Mouse (Mus musculus) neural tube, embryonic 12.5 days (tissue): ENCODE measurements around the gene Nagpa. TPM values are rescaled to one million over a fixed set of nuclear protein-coding genes. Genes with fewer than 3 reads are reported as not detected.

ENCODE experiments used
- ATAC-seq: fragments of 200-750 bp; cut with Nextera tagmentation; 2 replicates; pipeline ENCODE4 v1.8.0; 2017; ENCODE audit warnings: low read depth, mild to moderate bottlenecking, moderate TSS enrichment, moderate library complexity; ENCODE audit not compliant: low FRiP score
- H3K27ac ChIP-seq: fragments of 300-500 bp; sonication (generic); 2 replicates; pipeline ENCODE4 v1.5.1; 2016
- H3K27me3 ChIP-seq: fragments of 300-500 bp; sonication (generic); replicated peaks from 2 replicates; pipeline ENCODE4 v1.6.1; 2016; ENCODE audit warnings: mild to moderate bottlenecking
- H3K36me3 ChIP-seq: fragments of 300-500 bp; sonication (generic); 2 replicates; pipeline ENCODE4 v1.6.1; 2016; ENCODE audit warnings: mild to moderate bottlenecking
- H3K4me1 ChIP-seq: fragments of 300-500 bp; sonication (generic); 2 replicates; pipeline ENCODE4 v1.6.1; 2016
- H3K4me2 ChIP-seq: fragments of 300-500 bp; sonication (generic); replicated peaks from 2 replicates; pipeline ENCODE4 v1.6.1; 2016; ENCODE audit warnings: mild to moderate bottlenecking
- H3K4me3 ChIP-seq: fragments of 300-500 bp; sonication (generic); 2 replicates; pipeline ENCODE4 v1.5.1; 2016
- H3K9ac ChIP-seq: fragments of 300-500 bp; sonication (generic); 2 replicates; pipeline ENCODE4 v1.6.1; 2016; ENCODE audit warnings: mild to moderate bottlenecking
- H3K9me3 ChIP-seq: fragments of 300-500 bp; sonication (generic); 2 replicates; pipeline ENCODE4 v1.6.1; 2016; ENCODE audit warnings: mild to moderate bottlenecking
- WGBS: fragments of 180-500 bp; shearing (Covaris S2); methylation state at CpG from one replicate; pipeline ENCODE4 v1.1.7; 2016; 5-methylcytosine and 5-hydroxymethylcytosine counted together
- polyA plus RNA-seq: library from polyadenylated mRNA; unstranded; fragments of >200 nt; fragmentation: Nextera tagmentation; extraction: Ambion mirVana; gene quantifications from 2 replicates; pipeline ENCODE4 v1.2.1, GENCODE M21; 2016

Nagpa gene
- polyA plus RNA-seq, 1 experiment from 2014 or later, result 12.2 TPM

GRCm38 (mm10) chr16:5221403-5221802, 17.6 kb upstream of the Nagpa start:
- H3K4me2 ChIP-seq, result no peak overlapping the region
- no peak for ATAC-seq
- WGBS, result 69% methylated on average over 4 of the region's 4 CpGs

GRCm38 (mm10) chr16:5217341-5218133, 13.7 kb upstream of the Nagpa start:
- ATAC-seq, result no peak
- Histone ChIP-seq H3K9me3 (no peaks in the 10 kb centered on the region), H3K27ac (no peak overlapping the region), H3K27me3 (no peaks in the 10 kb centered on the region), H3K36me3 (no peaks in the 10 kb centered on the region), H3K4me1 (no peaks in the 10 kb centered on the region), H3K4me3 (no peak overlapping the region), H3K4me2 (no peak overlapping the region), H3K9ac (no peak overlapping the region)
- WGBS, result 80% methylated on average over 5 of the region's 5 CpGs

More at GRCm38 (mm10) chr16:5221403-5221802, 17.6 kb upstream of the Nagpa start:
- no peaks in the 10 kb centered on the region for H3K36me3 ChIP-seq
- no peaks in the 10 kb centered on the region for H3K27me3 ChIP-seq
- no peak overlapping the region for H3K9ac ChIP-seq
- no peak overlapping the region for H3K4me3 ChIP-seq
- no peaks in the 10 kb centered on the region for H3K4me1 ChIP-seq
- H3K27ac ChIP-seq, result no peak overlapping the region
- no peaks in the 10 kb centered on the region for H3K9me3 ChIP-seq

GRCm38 (mm10) chr16:5216686-5217085, 12.9 kb upstream of the Nagpa start:
- no peaks in the 10 kb centered on the region for H3K9me3 ChIP-seq
- no peaks in the 10 kb centered on the region for H3K36me3 ChIP-seq
- H3K4me1 ChIP-seq, result no peaks in the 10 kb centered on the region
- no peak overlapping the region for H3K4me2 ChIP-seq
- no peak overlapping the region for H3K4me3 ChIP-seq
- no peak for ATAC-seq
- H3K27ac ChIP-seq, result no peak overlapping the region
- H3K27me3 ChIP-seq, result no peaks in the 10 kb centered on the region
- no peak overlapping the region for H3K9ac ChIP-seq
- WGBS, result 69% methylated on average over 6 of the region's 6 CpGs

- 82% methylated on average over 2 of the region's 2 CpGs for whole genome bisulfite sequencing
- Histone ChIP-seq H3K27me3 (no peaks in the 10 kb centered on the region), H3K4me1 (no peaks in the 10 kb centered on the region), H3K4me2 (no peak overlapping the region), H3K27ac (no peak overlapping the region), H3K9ac (no peak overlapping the region), H3K9me3 (no peaks in the 10 kb centered on the region), H3K36me3 (no peaks in the 10 kb centered on the region), H3K4me3 (no peak overlapping the region)
- ATAC-seq, result no peak
These were observed 10.3 kb upstream of the Nagpa start for GRCm38 (mm10) chr16:5214126-5214525.

- Histone ChIP-seq H3K4me3 (no peak overlapping the region), H3K9me3 (no peaks in the 10 kb centered on the region), H3K27me3 (no peaks in the 10 kb centered on the region), H3K9ac (no peak overlapping the region), H3K27ac (no peak overlapping the region), H3K4me1 (no peaks in the 10 kb centered on the region), H3K4me2 (no peak overlapping the region), H3K36me3 (no peaks in the 10 kb centered on the region)
- WGBS, result 91% methylated on average over 3 of the region's 3 CpGs
- no peak for ATAC-seq
These were observed 8.3 kb upstream of the Nagpa start for GRCm38 (mm10) chr16:5212150-5212549.

GRCm38 (mm10) chr16:5210365-5210764, 6.6 kb upstream of the Nagpa start:
- 71% methylated on average over 2 of the region's 2 CpGs for WGBS
- H3K9ac ChIP-seq, result no peak overlapping the region
- H3K27ac ChIP-seq, result no peak overlapping the region
- H3K4me2 ChIP-seq, result no peak overlapping the region
- H3K27me3 ChIP-seq, result no peaks in the 10 kb centered on the region
- H3K4me1 ChIP-seq, result no peaks in the 10 kb centered on the region
- ATAC-seq, result no peak
- no peaks in the 10 kb centered on the region for H3K36me3 ChIP-seq
- no peaks in the 10 kb centered on the region for H3K9me3 ChIP-seq
- H3K4me3 ChIP-seq, result no peak overlapping the region

GRCm38 (mm10) chr16:5206051-5206450, 2.2 kb upstream of the Nagpa start:
- ATAC-seq, result no peak
- peaks cover 8% of the 10 kb centered on the region; the same call in 1 of the 2 replicates for H3K4me1 ChIP-seq
- 0 out of 2 replicates have a peak, but pooled peaks cover 6% of the 10 kb centered on the region for H3K27me3 ChIP-seq
- H3K9me3 ChIP-seq, result no peaks in the 10 kb centered on the region
- H3K4me2 ChIP-seq, result no peak overlapping the region
- no peak overlapping the region for H3K9ac ChIP-seq
- H3K36me3 ChIP-seq, result no peaks in the 10 kb centered on the region
- H3K4me3 ChIP-seq, result no peak overlapping the region
- H3K27ac ChIP-seq, result no peak overlapping the region
- 73% methylated on average over 5 of the region's 5 CpGs for WGBS

- WGBS, result 87% methylated on average over 5 of the region's 5 CpGs
- Histone ChIP-seq H3K27ac (no peak overlapping the region), H3K4me1 (peaks cover 8% of the 10 kb centered on the region; the same call in 1 of the 2 replicates), H3K27me3 (0 out of 2 replicates have a peak, but pooled peaks cover 6% of the 10 kb centered on the region), H3K4me3 (no peak overlapping the region), H3K9me3 (no peaks in the 10 kb centered on the region), H3K4me2 (no peak overlapping the region), H3K9ac (no peak overlapping the region), H3K36me3 (0 out of 2 replicates have a peak, but pooled peaks cover 3% of the 10 kb centered on the region)
- ATAC-seq, result no peak
These were observed 1.7 kb upstream of the Nagpa start for GRCm38 (mm10) chr16:5205431-5205970.

GRCm38 (mm10) chr16:5203200-5203599, 612 bp downstream of the Nagpa start:
- 0 out of 2 replicates have a peak, but pooled peaks cover 6% of the 10 kb centered on the region for H3K27me3 ChIP-seq
- peaks cover 8% of the 10 kb centered on the region; the same call in 1 of the 2 replicates for H3K4me1 ChIP-seq
- peak; percentile 52 for ATAC-seq
- H3K9me3 ChIP-seq, result no peaks in the 10 kb centered on the region
- H3K36me3 ChIP-seq, result peaks cover 11% of the 10 kb centered on the region; the same call in 1 of the 2 replicates
- H3K4me3 ChIP-seq, result peak overlapping the region; percentile 82
- peak overlapping the region; percentile 99 for H3K4me2 ChIP-seq
- H3K27ac ChIP-seq, result no peak overlapping the region
- 1% methylated on average over 36 of the region's 36 CpGs for WGBS
- H3K9ac ChIP-seq, result peak overlapping the region; percentile 61

GRCm38 (mm10) chr16:5202681-5203080, 1.1 kb downstream of the Nagpa start:
- Histone ChIP-seq H3K27me3 (0 out of 2 replicates have a peak, but pooled peaks cover 6% of the 10 kb centered on the region), H3K4me1 (peaks cover 8% of the 10 kb centered on the region; the same call in 1 of the 2 replicates), H3K36me3 (peaks cover 11% of the 10 kb centered on the region; the same call in 1 of the 2 replicates), H3K4me2 (peak overlapping the region; percentile 99), H3K27ac (no peak overlapping the region), H3K9ac (no peak overlapping the region), H3K9me3 (no peaks in the 10 kb centered on the region), H3K4me3 (peak overlapping the region; percentile 82; the same call in 1 of the 2 replicates)
- 11% methylated on average over 4 of the region's 4 CpGs for WGBS
- ATAC-seq, result no peak

GRCm38 (mm10) chr16:5195080-5195479, 8.7 kb downstream of the Nagpa start:
- Histone ChIP-seq H3K4me1 (no peaks in the 10 kb centered on the region), H3K4me3 (no peak overlapping the region), H3K27ac (no peak overlapping the region), H3K9ac (no peak overlapping the region), H3K9me3 (no peaks in the 10 kb centered on the region), H3K4me2 (no peak overlapping the region), H3K36me3 (peaks cover 6% of the 10 kb centered on the region), H3K27me3 (no peaks in the 10 kb centered on the region)
- no peak for ATAC-seq
- 31% methylated on average over 6 of the region's 6 CpGs for WGBS

GRCm38 (mm10) chr16:5186234-5186633, 17.6 kb downstream of the Nagpa start:
- Histone ChIP-seq H3K36me3 (no peaks in the 10 kb centered on the region), H3K4me2 (no peak overlapping the region), H3K9me3 (no peaks in the 10 kb centered on the region), H3K27me3 (no peaks in the 10 kb centered on the region), H3K4me1 (no peaks in the 10 kb centered on the region), H3K9ac (no peak overlapping the region), H3K4me3 (no peak overlapping the region), H3K27ac (no peak overlapping the region)
- ATAC-seq, result no peak
- WGBS, result 79% methylated on average over 7 of the region's 7 CpGs
